Mouse (Mus musculus) lung, postnatal 25 days (tissue): ENCODE results near the gene Slc35e3.

ENCODE experiments used
- DNase-seq: peaks from one replicate; pipeline ENCODE4 v3.0.0; 2022; ENCODE audit warnings: low spot score

Slc35e3 gene

GRCm38 (mm10) chr10:117746297-117746883 is at the start of gene Slc35e3:
Slc35e3 (minus strand) TSS chr10:117746365.
- DNase-seq, result peak; percentile 97

- DNase-seq, result no peak
Observed at GRCm38 (mm10) chr10:117795206-117795605, 49.0 kb upstream of the Slc35e3 start.

- no peak for DNase-seq
Observed at GRCm38 (mm10) chr10:117793436-117794030, 47.4 kb upstream of the Slc35e3 start.

- peak; percentile 100 for DNase-seq
Observed at GRCm38 (mm10) chr10:117792141-117793091, 46.3 kb upstream of the Slc35e3 start, which contains the start of gene Nup107. Nup107 (minus strand) TSS chr10:117792705.

- no peak for DNase-seq
Observed at GRCm38 (mm10) chr10:117791171-117791470, 45.0 kb upstream of the Slc35e3 start.

- no peak for DNase-seq
Observed at GRCm38 (mm10) chr10:117790421-117791170, 44.4 kb upstream of the Slc35e3 start.

GRCm38 (mm10) chr10:117790011-117790410 is 43.8 kb upstream of the Slc35e3 start:
- no peak for DNase-seq

GRCm38 (mm10) chr10:117784646-117785045 is 38.5 kb upstream of the Slc35e3 start:
- DNase-seq, result no peak

GRCm38 (mm10) chr10:117783786-117784420 is 37.7 kb upstream of the Slc35e3 start:
- DNase-seq, result no peak

GRCm38 (mm10) chr10:117782491-117783260 is 36.5 kb upstream of the Slc35e3 start:
- DNase-seq, result no peak

- DNase-seq, result no peak
Observed at GRCm38 (mm10) chr10:117782056-117782455, 35.9 kb upstream of the Slc35e3 start.

- no peak for DNase-seq
Observed at GRCm38 (mm10) chr10:117781021-117781725, 35.0 kb upstream of the Slc35e3 start.

GRCm38 (mm10) chr10:117780306-117780911 is 34.2 kb upstream of the Slc35e3 start:
- no peak for DNase-seq

- no peak for DNase-seq
Observed at GRCm38 (mm10) chr10:117779581-117780305, 33.6 kb upstream of the Slc35e3 start.

GRCm38 (mm10) chr10:117778951-117779350 is 32.8 kb upstream of the Slc35e3 start:
- no peak for DNase-seq

- DNase-seq, result no peak
Observed at GRCm38 (mm10) chr10:117778328-117778910, 32.3 kb upstream of the Slc35e3 start.

GRCm38 (mm10) chr10:117777501-117778327 is 31.5 kb upstream of the Slc35e3 start:
- DNase-seq, result no peak

GRCm38 (mm10) chr10:117777103-117777470 is 30.9 kb upstream of the Slc35e3 start:
- no peak for DNase-seq
